Mouse (Mus musculus) erythroblast, embryonic 14.5 days (primary cell): ENCODE measurements around the gene Stk32b.

Experiments used
- GATA1 ChIP-seq: IDR thresholded peaks from 2 replicates; pipeline ENCODE4 v1.6.1; 2012; ENCODE audit warnings: low read length, inconsistent platforms, mixed read lengths
- TAL1 ChIP-seq: IDR thresholded peaks from 3 replicates; pipeline ENCODE4 v1.6.1; 2012; ENCODE audit warnings: low read length, inconsistent platforms, mixed read lengths

- TF ChIP-seq GATA1 = peak; percentile 34; the same call in 1 of the 2 replicates
- peak; percentile 59 for TF ChIP-seq TAL1
These were observed 260.4 kb downstream of the Stk32b start for GRCm38 (mm10) chr5:37456590-37456989.
